24 mouse cellular contexts compared by ENCODE assay signal in the genomic region with DNA sequence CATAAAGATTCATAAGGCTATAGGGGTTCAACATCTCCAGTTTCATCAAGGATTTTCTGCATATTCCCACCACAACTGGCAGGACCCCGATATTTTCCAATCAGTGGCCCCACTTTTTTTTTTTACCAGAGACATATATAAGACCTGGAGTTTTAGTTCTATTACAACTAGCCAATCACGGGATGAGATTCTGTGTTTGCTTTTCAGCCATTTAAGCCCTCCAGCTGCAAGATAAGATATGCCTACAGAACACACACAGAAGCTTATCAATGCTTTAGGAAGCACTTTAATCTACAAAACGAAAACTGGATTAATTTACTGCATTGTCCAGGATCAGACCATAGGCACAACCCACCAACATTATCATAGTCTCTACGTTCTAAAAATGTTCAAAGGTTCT. TPM values are rescaled to one million over a fixed set of nuclear protein-coding genes. Genes with fewer than 3 reads are reported as not detected.
A peak's percentile ranks its signal among the peaks of the same experiment; 100 is the strongest.
DNase-seq lines count a peak whose midpoint lies in the region; ATAC-seq and TF ChIP-seq lines count a peak whose summit lies in the region.
"Had no signal": no experiment of that assay in that cellular context is flagged by ENCODE, and none has a peak within 500 bp of the region (broad histone marks: within the 10 kb centered on the region; RNA-seq: fewer than 3 reads in every experiment).

No protein-coding gene starts in this region.

- H3K9me3 ChIP-seq in liver, embryonic 11.5 days (ENCODE audit: control insufficient read depth, low read length), result no peaks in the 10 kb centered on the region
- H3K9me3 ChIP-seq in liver, embryonic 14.5 days (ENCODE audit: control insufficient read depth, low read length), result no peaks in the 10 kb centered on the region
- H3K9me3 ChIP-seq: embryonic facial prominence, embryonic 10.5 days; forebrain, embryonic 13.5 days; G1E; heart, embryonic 13.5 days; hindbrain, embryonic 15.5 days had no signal

- WGBS in liver, embryonic 11.5 days, result 41% methylated on average over 4 of the region's 4 CpGs
- 17% methylated on average over 4 of the region's 4 CpGs for WGBS in liver, embryonic 14.5 days (ENCODE audit: insufficient replicate concordance)

- no peak overlapping the region for H3K4me3 ChIP-seq in liver, embryonic 11.5 days (ENCODE audit: low read depth, low read length)
- H3K4me3 ChIP-seq in liver, embryonic 14.5 days (ENCODE audit: insufficient read depth in 1 of 2, low read depth in 2 of 2, low read length in 2 of 2), result no peak overlapping the region
- H3K4me3 ChIP-seq: embryonic facial prominence, embryonic 10.5 days; forebrain, embryonic 13.5 days; heart, embryonic 13.5 days; hindbrain, embryonic 15.5 days had no signal

- no peak overlapping the region for H3K9ac ChIP-seq in liver, embryonic 11.5 days (ENCODE audit: low read depth, low read length)
- H3K9ac ChIP-seq in liver, embryonic 14.5 days (replicated peaks), result no peak overlapping the region
- H3K9ac ChIP-seq: forebrain, embryonic 13.5 days; forebrain, postnatal 0 days; heart, embryonic 13.5 days; hindbrain, embryonic 15.5 days had no signal

- H3K36me3 ChIP-seq in liver, embryonic 11.5 days (ENCODE audit: control insufficient read depth, insufficient read depth, low read length), result no peaks in the 10 kb centered on the region
- H3K36me3 ChIP-seq in liver, embryonic 14.5 days (replicated peaks; ENCODE audit: control insufficient read depth, insufficient read depth, low read depth), result no peaks in the 10 kb centered on the region
- H3K36me3 ChIP-seq: embryonic facial prominence, embryonic 10.5 days; G1E; heart, embryonic 13.5 days; hindbrain, embryonic 15.5 days had no signal

- ATAC-seq in liver, embryonic 11.5 days (replicated peaks; ENCODE audit: low FRiP score), result 0 out of 2 replicates have a peak, but pooled peaks have one; percentile 39
- 0 out of 2 replicates have a peak, but pooled peaks have one; percentile 39 for ATAC-seq in liver, embryonic 14.5 days (ENCODE audit: insufficient read depth)
- ATAC-seq in megakaryocyte progenitor cell, adult 5-6 weeks (replicated peaks; ENCODE audit: poor library complexity), result peak; percentile 27
- ATAC-seq: activated CD4-positive, CD25-positive, alpha-beta regulatory T cell, adult 4 months; CD4-positive, CD25-positive, alpha-beta regulatory T cell, adult 4 months; forebrain, embryonic 13.5 days; forebrain, postnatal 0 days; Patski had no signal

- peak; percentile 80 for TF ChIP-seq EP300 in liver, embryonic 14.5 days (IDR thresholded peaks at IDR 0.05; ENCODE audit: low read depth)

- peaks cover 11% of the 10 kb centered on the region for H3K4me1 ChIP-seq in liver, embryonic 11.5 days (replicated peaks; ENCODE audit: control insufficient read depth, insufficient read depth, low read length)
- peaks cover 27 to 31% of the 10 kb centered on the region in 2 experiments for H3K4me1 ChIP-seq in liver, embryonic 14.5 days (replicated peaks; ENCODE audit: control insufficient read depth in 2 of 2, insufficient read depth in 2 of 2, low read length in 1 of 2)
- H3K4me1 ChIP-seq: forebrain, embryonic 13.5 days; hindbrain, embryonic 15.5 days had no signal

- no peak overlapping the region for H3K4me2 ChIP-seq in liver, embryonic 11.5 days
- H3K4me2 ChIP-seq in liver, embryonic 14.5 days (ENCODE audit: low read depth), result 0 out of 2 replicates have a peak overlapping the region, but pooled peaks have one; percentile 4
- H3K4me2 ChIP-seq: forebrain, embryonic 13.5 days; heart, embryonic 13.5 days; hindbrain, embryonic 15.5 days had no signal

- TF ChIP-seq CTCF in liver, embryonic 14.5 days (IDR thresholded peaks at IDR 0.05; ENCODE audit: low read depth), result no peak

- no peak for DNase-seq in liver, embryonic 11.5 days (ENCODE audit: low spot score)
- DNase-seq in liver, result no peak
- peak; percentile 24 to 39 (median 39) for DNase-seq in liver, embryonic 14.5 days (ENCODE audit: low read depth in 3 of 3, low spot score in 3 of 3)
- no peak for DNase-seq in frontal cortex, postnatal 36 days (ENCODE audit: low spot score in 2 of 2)
- DNase-seq in frontal cortex, postnatal 25 days (ENCODE audit: low spot score in 2 of 2), result no peak
- DNase-seq in testis, postnatal 10 days (ENCODE audit: low spot score), result no peak
- DNase-seq: adrenal gland, postnatal 25 days; B cell, adult 2 months; cerebellum, adult 11-12 months; cerebellum, adult 9-10 months; cerebellum, postnatal 25 days; forebrain, postnatal 0 days; gastrocnemius, postnatal 36 days; heart, adult 11 months; heart, postnatal 36 days had no signal

- H3K27me3 ChIP-seq in liver, embryonic 11.5 days (replicated peaks; ENCODE audit: control insufficient read depth, insufficient read depth, low read length), result no peaks in the 10 kb centered on the region
- H3K27me3 ChIP-seq in liver, embryonic 14.5 days (ENCODE audit: control insufficient read depth, insufficient read depth, low read length), result no peaks in the 10 kb centered on the region
- H3K27me3 ChIP-seq: forebrain, embryonic 13.5 days; heart, embryonic 13.5 days; hindbrain, embryonic 15.5 days; Patski had no signal

- no peak overlapping the region for H3K27ac ChIP-seq in liver, embryonic 11.5 days (ENCODE audit: low read depth, low read length)
- H3K27ac ChIP-seq in liver, embryonic 14.5 days, result no peak overlapping the region
- H3K27ac ChIP-seq: embryonic facial prominence, embryonic 10.5 days; forebrain, embryonic 13.5 days; heart, embryonic 13.5 days; hindbrain, embryonic 15.5 days had no signal

RNA-seq across cellular contexts. Expression of a gene that starts 33.8 kb away (rescaled TPM):
- polyA plus RNA-seq in liver, embryonic 11.5 days (2014; fragmentation: Nextera tagmentation; extraction: Ambion mirVana), result 3.7 and 4.8 TPM in 2 replicates
- polyA plus RNA-seq in liver, embryonic 14.5 days (2012; rRNA removed), result 0.41 and 0.45 TPM in 2 replicates
- 0.66 and 0.67 TPM in 2 replicates for polyA plus RNA-seq in liver, embryonic 14.5 days (2014; fragmentation: Nextera tagmentation; extraction: Ambion mirVana)
- 3.1 and 3.8 TPM in 2 replicates for total RNA-seq in megakaryocyte progenitor cell, adult 5-6 weeks (2015)
- total RNA-seq in megakaryocyte progenitor cell, adult 5-6 weeks (2017), result 0.37 and 0.61 TPM in 2 replicates
- polyA plus RNA-seq: G1E had no signal

Comparison
In these comparisons a context has a peak if more than half of its experiments do, and no peak if none do; other contexts are left out.
1. DNase-seq: peak in liver, embryonic 14.5 days (3 of 3); none in liver, embryonic 11.5 days (single experiment), liver (single experiment), frontal cortex, postnatal 36 days (0 of 2), frontal cortex, postnatal 25 days (0 of 2) and testis, postnatal 10 days (single experiment).
2. Peak in every context shown above with its lines, with median percentiles within 50 percentile points of each other: ATAC-seq.